Mouse (Mus musculus) lung, adult 2 months (tissue): ENCODE data around the gene Hhat.
A peak's percentile ranks its signal among the peaks of the same experiment; 100 is the strongest.

Experiments used
- CTCF ChIP-seq: fragments of 200-500 bp; IDR thresholded peaks from 2 replicates; pipeline ENCODE4 v1.5.1; 2011; ENCODE audit warnings: mild to moderate bottlenecking, low read length, control low read depth; ENCODE audit not compliant: insufficient read depth
- POLR2A ChIP-seq: fragments of 200-500 bp; IDR thresholded peaks from 2 replicates; pipeline ENCODE4 v1.6.1; 2011; ENCODE audit warnings: low read depth, mild to moderate bottlenecking, control low read depth, low read length, borderline replicate concordance; ENCODE audit errors: extremely low read depth

GRCm38 (mm10) chr1:192546843-192547242, 224.2 kb downstream of the Hhat start:
- TF ChIP-seq CTCF (peak; percentile 55), POLR2A (no peak)
